Mouse (Mus musculus) hindbrain, postnatal 0 days (tissue): ENCODE measurements around the gene Icos. TPM values are rescaled to one million over a fixed set of nuclear protein-coding genes. Genes with fewer than 3 reads are reported as not detected.

ENCODE experiments used
- ATAC-seq: fragments of 200-750 bp; cut with Nextera tagmentation; 2 replicates; pipeline ENCODE4 v1.8.0; 2017; ENCODE audit warnings: mild to moderate bottlenecking, moderate TSS enrichment, moderate library complexity
- DNase-seq: peaks from one replicate; pipeline ENCODE4 v3.0.0-alpha.2; 2015; ENCODE audit warnings: low spot score
- H3K27ac ChIP-seq: fragments of 300-500 bp; sonication (generic); 2 replicates; pipeline ENCODE4 v1.5.1; 2014; ENCODE audit warnings: mild to moderate bottlenecking
- H3K27me3 ChIP-seq: fragments of 300-500 bp; sonication (generic); 2 replicates; pipeline ENCODE4 v1.6.1; 2014; ENCODE audit warnings: low read length, mixed read lengths; ENCODE audit not compliant: insufficient read depth
- H3K36me3 ChIP-seq: fragments of 300-500 bp; sonication (generic); 2 replicates; pipeline ENCODE4 v1.6.1; 2014; ENCODE audit warnings: low read length, mixed read lengths; ENCODE audit not compliant: insufficient read depth
- H3K4me1 ChIP-seq: fragments of 300-500 bp; sonication (generic); 2 replicates; pipeline ENCODE4 v1.6.1; 2014; ENCODE audit warnings: antibody characterized with exemption, low read length, mixed read lengths; ENCODE audit not compliant: insufficient read depth
- H3K4me2 ChIP-seq: fragments of 300-500 bp; sonication (generic); 2 replicates; pipeline ENCODE4 v1.6.1; 2014; ENCODE audit warnings: low read depth, mild to moderate bottlenecking, low read length, moderate library complexity, mixed read lengths
- H3K4me3 ChIP-seq: fragments of 300-500 bp; sonication (generic); 2 replicates; pipeline ENCODE4 v1.5.1; 2014; ENCODE audit warnings: low read length
- H3K9ac ChIP-seq: fragments of 300-500 bp; sonication (generic); replicated peaks from 2 replicates; pipeline ENCODE4 v1.6.1; 2014; ENCODE audit warnings: mild to moderate bottlenecking, low read length, moderate library complexity, mixed read lengths
- H3K9me3 ChIP-seq: fragments of 300-500 bp; sonication (generic); 2 replicates; pipeline ENCODE4 v1.6.1; 2016; ENCODE audit warnings: low read length, mixed read lengths
- CTCF ChIP-seq: IDR thresholded peaks from 2 replicates; pipeline ENCODE4 v1.5.1; 2016; ENCODE audit warnings: antibody characterized with exemption, control low read depth, low read depth
- WGBS: fragments of 180-500 bp; shearing (Covaris S2); extraction: QIAGEN DNeasy Blood & Tissue Kit; methylation state at CpG from one replicate; pipeline ENCODE4 v1.1.7; 2014; 5-methylcytosine and 5-hydroxymethylcytosine counted together
- polyA plus RNA-seq: library from polyadenylated mRNA; unstranded; fragments of >200 nt; fragmentation: Nextera tagmentation; extraction: Ambion mirVana; gene quantifications from 2 replicates; pipeline ENCODE4 v1.2.1, GENCODE M21; 2015
- total RNA-seq: library from RNA; depleted of rRNA; stranded (reverse); fragments of >200 nt; gene quantifications from 2 replicates; pipeline ENCODE4 v1.2.3, GENCODE M21; 2014

Gene Icos
- total and polyA plus RNA-seq, 2 experiments from 2014 or later = 0.19 TPM; not detected in 1

GRCm38 (mm10) chr1:61001786-61002354, 24.1 kb downstream of the Icos start:
- H3K9me3 ChIP-seq = no peaks in the 10 kb centered on the region
- ATAC-seq = no peak
- H3K27me3 ChIP-seq = no peaks in the 10 kb centered on the region
- TF ChIP-seq CTCF = no peak
- no peak overlapping the region for H3K27ac ChIP-seq
- H3K4me1 ChIP-seq = no peaks in the 10 kb centered on the region
- H3K4me3 ChIP-seq = no peak overlapping the region
- H3K36me3 ChIP-seq = no peaks in the 10 kb centered on the region
- peak; percentile 25 for DNase-seq
- 73% methylated on average over 7 of the region's 7 CpGs for WGBS
- no peak overlapping the region for H3K9ac ChIP-seq
- H3K4me2 ChIP-seq = no peak overlapping the region

GRCm38 (mm10) chr1:61006229-61006628, 28.5 kb downstream of the Icos start:
- no peak for ATAC-seq
- no peak overlapping the region for H3K4me2 ChIP-seq
- no peak for DNase-seq
- 99% methylated on average over 2 of the region's 2 CpGs for WGBS
- H3K4me1 ChIP-seq = no peaks in the 10 kb centered on the region
- no peak overlapping the region for H3K4me3 ChIP-seq
- no peaks in the 10 kb centered on the region for H3K27me3 ChIP-seq
- H3K36me3 ChIP-seq = no peaks in the 10 kb centered on the region
- no peak overlapping the region for H3K9ac ChIP-seq
- H3K27ac ChIP-seq = no peak overlapping the region
- no peak for TF ChIP-seq CTCF
- H3K9me3 ChIP-seq = no peaks in the 10 kb centered on the region

- Histone ChIP-seq H3K9ac (no peak overlapping the region), H3K9me3 (no peaks in the 10 kb centered on the region), H3K4me3 (no peak overlapping the region), H3K27ac (no peak overlapping the region), H3K4me2 (no peak overlapping the region), H3K36me3 (no peaks in the 10 kb centered on the region), H3K27me3 (no peaks in the 10 kb centered on the region), H3K4me1 (no peaks in the 10 kb centered on the region)
- ATAC-seq = no peak
- no peak for DNase-seq
- TF ChIP-seq CTCF = no peak
These were observed 29.8 kb downstream of the Icos start for GRCm38 (mm10) chr1:61007516-61007915.

- Histone ChIP-seq H3K4me1 (no peaks in the 10 kb centered on the region), H3K4me2 (no peak overlapping the region), H3K9ac (no peak overlapping the region), H3K36me3 (no peaks in the 10 kb centered on the region), H3K4me3 (no peak overlapping the region), H3K27ac (no peak overlapping the region), H3K9me3 (no peaks in the 10 kb centered on the region), H3K27me3 (no peaks in the 10 kb centered on the region)
- no peak for ATAC-seq
- no peak for TF ChIP-seq CTCF
- DNase-seq = no peak
- 81% methylated on average over 1 of the region's 1 CpGs for WGBS
These were observed 38.9 kb downstream of the Icos start for GRCm38 (mm10) chr1:61016578-61017118.

- no peak for ATAC-seq
- H3K9ac ChIP-seq = no peak overlapping the region
- 80% methylated on average over 5 of the region's 5 CpGs for WGBS
These were observed 49.0 kb downstream of the Icos start for GRCm38 (mm10) chr1:61026712-61027111.

GRCm38 (mm10) chr1:61027519-61027918, 49.8 kb downstream of the Icos start:
- ATAC-seq (no peak), DNase-seq (no peak)
- no peaks in the 10 kb centered on the region for H3K4me1 ChIP-seq
- no peak overlapping the region for H3K27ac ChIP-seq
- H3K4me3 ChIP-seq = no peak overlapping the region
- H3K27me3 ChIP-seq = no peaks in the 10 kb centered on the region
- no peaks in the 10 kb centered on the region for H3K9me3 ChIP-seq
- H3K9ac ChIP-seq = no peak overlapping the region
- WGBS = 91% methylated on average over 3 of the region's 3 CpGs
- H3K36me3 ChIP-seq = no peaks in the 10 kb centered on the region
- H3K4me2 ChIP-seq = no peak overlapping the region
- TF ChIP-seq CTCF = no peak

More at GRCm38 (mm10) chr1:61026712-61027111, 49.0 kb downstream of the Icos start:
- TF ChIP-seq CTCF = no peak
- H3K4me1 ChIP-seq = no peaks in the 10 kb centered on the region
- no peak overlapping the region for H3K27ac ChIP-seq
- no peaks in the 10 kb centered on the region for H3K9me3 ChIP-seq
- no peak overlapping the region for H3K4me3 ChIP-seq
- H3K27me3 ChIP-seq = no peaks in the 10 kb centered on the region
- DNase-seq = no peak
- no peak overlapping the region for H3K4me2 ChIP-seq
- H3K36me3 ChIP-seq = no peaks in the 10 kb centered on the region

- Histone ChIP-seq H3K27me3 (no peaks in the 10 kb centered on the region), H3K27ac (no peak overlapping the region), H3K36me3 (no peaks in the 10 kb centered on the region), H3K4me3 (no peak overlapping the region), H3K9ac (no peak overlapping the region), H3K4me2 (no peak overlapping the region), H3K4me1 (no peaks in the 10 kb centered on the region), H3K9me3 (no peaks in the 10 kb centered on the region)
- TF ChIP-seq CTCF = no peak
- ATAC-seq = no peak
- DNase-seq = no peak
- WGBS = 42% methylated on average over 1 of the region's 1 CpGs
These were observed 52.2 kb downstream of the Icos start for GRCm38 (mm10) chr1:61029919-61030318.
